Mouse (Mus musculus) mouse embryonic stem cell (cell line): Measurements from ENCODE around the gene Aldoart2.
"Not testable (repeated sequence)": the region's sequence is repeated elsewhere in the genome, so short reads cannot be mapped to it uniquely, and the experiment has no call there.

Experiments
- in situ Hi-C, 2 experiments: fragments of 300-500 bp; cut with MboI; formaldehyde crosslinking; loops; 1 replicate in 1 of 2; 3 replicates in 1 of 2; pipeline ENCODE4 v1.14.3; 2019 to 2020; ENCODE audit warnings: low sequenced_read_pairs in 2 of 2, low pct_unique_long_range_greater_than_20kb in 1 of 2, mixed read lengths in 1 of 2; ENCODE audit not compliant: unreplicated experiment in 1 of 2

Gene Aldoart2

GRCm38 (mm10) chr12:55565206-55565605, at the start of gene Aldoart2:
TSS of gene Aldoart2 (plus strand) at chr12:55565239.
- in situ Hi-C loops, result no loop called here

- in situ Hi-C loops, result no loop called here
Observed at GRCm38 (mm10) chr12:55518061-55518738, 46.8 kb upstream of the Aldoart2 start.

GRCm38 (mm10) chr12:55526983-55527752, 37.9 kb upstream of the Aldoart2 start:
- in situ Hi-C loops, result no loop called here

GRCm38 (mm10) chr12:55536537-55537135, 28.4 kb upstream of the Aldoart2 start:
- in situ Hi-C loops, result no loop called here

- in situ Hi-C loops, result no loop called here
Observed at GRCm38 (mm10) chr12:55537742-55538141, 27.3 kb upstream of the Aldoart2 start.

GRCm38 (mm10) chr12:55538328-55538971, 26.6 kb upstream of the Aldoart2 start:
- in situ Hi-C loops, result no loop called here

- in situ Hi-C loops, result no loop called here
Observed at GRCm38 (mm10) chr12:55539157-55539556, 25.9 kb upstream of the Aldoart2 start.

- in situ Hi-C loops, result not testable (repeated sequence)
Observed at GRCm38 (mm10) chr12:55554901-55555300, 10.1 kb upstream of the Aldoart2 start.

- in situ Hi-C loops, result no loop called here
Observed at GRCm38 (mm10) chr12:55557866-55558265, 7.2 kb upstream of the Aldoart2 start.

GRCm38 (mm10) chr12:55559184-55559855, 5.7 kb upstream of the Aldoart2 start:
- in situ Hi-C loops, result no loop called here

- in situ Hi-C loops, result no loop called here
Observed at GRCm38 (mm10) chr12:55560025-55560690, 4.9 kb upstream of the Aldoart2 start.

- in situ Hi-C loops, result no loop called here
Observed at GRCm38 (mm10) chr12:55563742-55564141, 1.3 kb upstream of the Aldoart2 start.

- in situ Hi-C loops, result no loop called here
Observed at GRCm38 (mm10) chr12:55564187-55564963, 664 bp upstream of the Aldoart2 start.

GRCm38 (mm10) chr12:55565867-55566266, 828 bp downstream of the Aldoart2 start:
- in situ Hi-C loops, result no loop called here

- in situ Hi-C loops, result no loop called here
Observed at GRCm38 (mm10) chr12:55566837-55567236, 1.8 kb downstream of the Aldoart2 start.

- in situ Hi-C loops, result no loop called here
Observed at GRCm38 (mm10) chr12:55568466-55568865, 3.4 kb downstream of the Aldoart2 start.

GRCm38 (mm10) chr12:55569676-55570075, 4.6 kb downstream of the Aldoart2 start:
- in situ Hi-C loops, result loop anchor here (10.0 kb wide), 1 partner anchor 155 kb away; no protein-coding TSS in a partner anchor
